Mouse (Mus musculus) hematopoietic stem cell, adult 5-6 weeks (primary cell): Measurements from ENCODE around the gene Tmem218. TPM values are rescaled to one million over a fixed set of nuclear protein-coding genes. Genes with fewer than 3 reads are reported as not detected.

ENCODE experiments used
- ATAC-seq, 2 experiments: fragments of 125-278 bp in 1 of 2; replicated peaks in 1 of 2; 2 replicates each; pipeline ENCODE4 v1.8.0; 2016 to 2017; ENCODE audit warnings: inconsistent platforms in 2 of 2, mild to moderate bottlenecking in 2 of 2, moderate number of reproducible peaks in 2 of 2, low read depth in 1 of 2, moderate TSS enrichment in 1 of 2; ENCODE audit not compliant: low FRiP score in 2 of 2, poor library complexity in 2 of 2, severe bottlenecking in 2 of 2, insufficient read depth in 1 of 2, low TSS enrichment in 1 of 2
- total RNA-seq: library from RNA; stranded (forward); fragments of 172-1452, 232-1000 nt; gene quantifications from 2 replicates; pipeline ENCODE4 v1.2.3, GENCODE M21; 2017

Gene Tmem218
- total RNA-seq, 1 experiment from 2014 or later: 6.1 TPM

DNA sequence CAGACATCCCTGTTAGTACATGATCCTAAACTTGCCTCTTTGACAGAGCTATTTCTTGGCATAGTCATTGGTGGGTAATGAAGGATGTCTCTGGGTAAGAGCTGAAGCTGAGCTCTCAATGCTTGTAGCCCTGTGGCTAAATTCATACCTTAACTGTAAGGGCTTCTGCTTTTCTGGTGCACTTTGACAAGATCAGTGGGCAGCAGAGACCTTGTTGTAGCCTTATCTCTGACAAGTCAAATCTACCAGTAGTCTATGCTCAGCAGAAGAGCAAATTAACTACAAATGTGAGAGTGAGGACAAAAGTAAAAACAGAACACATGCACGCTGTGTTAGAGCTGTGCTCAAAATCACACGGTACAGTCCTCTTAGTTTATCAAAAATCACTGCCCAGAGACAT, 58.6 kb downstream of the Tmem218 start:
- ATAC-seq: no peak

Other genes with a start within 250 kb of the Tmem218 start
- gene Pknox2, start 60.8 kb upstream of the Tmem218 start, total RNA-seq: 0.25 TPM in 1 of 2 replicates, not detected in the other
- 0.55 and 0.69 TPM in 2 replicates for gene Slc37a2, start 47.5 kb downstream of the Tmem218 start, total RNA-seq
- 18.2 and 20.9 TPM in 2 replicates for gene Ccdc15, start 140.2 kb downstream of the Tmem218 start, total RNA-seq
- gene Hepacam, start 159.1 kb downstream of the Tmem218 start, total RNA-seq: not detected in 2 replicates
- gene Robo4, start 193.7 kb downstream of the Tmem218 start, total RNA-seq: 6.2 and 13.4 TPM in 2 replicates
- 1.4 and 2.3 TPM in 2 replicates for gene Robo3, start 225.0 kb downstream of the Tmem218 start, total RNA-seq